Mouse (Mus musculus): ENCODE measurements around the gene Mitd1. TPM values are rescaled to one million over a fixed set of nuclear protein-coding genes. Genes with fewer than 3 reads are reported as not detected.

The Mitd1 gene
- 16.3 and 20.9 TPM in 2 replicates for total RNA-seq (2012; rRNA removed)
- polyA plus RNA-seq (2012; ENCODE audit: insufficient read depth in 1 of 2, insufficient read length in 2 of 2, low read depth in 1 of 2, low replicate concordance in 2 of 2, missing spikeins in 1 of 2) = 10 to 100 TPM in 1 of 2 experiments, not detected in 1; 23.0 TPM

- Histone ChIP-seq H3K36me3 (ENCODE audit: control insufficient read depth in 1 of 2, insufficient read depth in 2 of 2, low read length in 2 of 2) (peaks cover 7 to 10% of the 10 kb centered on the region in 2 experiments; a peak in 3 of 4 replicates), H3K9ac (ENCODE audit: control insufficient read depth, low read depth, low read length, poor library complexity, severe bottlenecking) (peak within 1 kb of the TSS; percentile 92), H3K4me1 (ENCODE audit: control insufficient read depth in 1 of 2, insufficient read depth in 2 of 2, low read length in 2 of 2) (peaks cover 0 to 14% of the 10 kb centered on the region in 2 experiments; a peak in 1 of 4 replicates)
- no peak for TF ChIP-seq MAZ (IDR thresholded peaks at IDR 0.05; ENCODE audit: low read depth, low read length)
- peak; percentile 75; the same call in 1 of the 2 replicates for TF ChIP-seq ETS1 (IDR thresholded peaks at IDR 0.05; ENCODE audit: low read depth, low read length)
- TF ChIP-seq TBP (IDR thresholded peaks at IDR 0.05; ENCODE audit: low read depth, low read length) = peak; percentile 95
- TF ChIP-seq USF2 (IDR thresholded peaks at IDR 0.05; ENCODE audit: borderline replicate concordance in 1 of 2, insufficient read depth in 1 of 2, low read depth in 1 of 2, low read length in 2 of 2) = no peak
- TF ChIP-seq ZKSCAN1 (IDR thresholded peaks at IDR 0.05; ENCODE audit: low read depth, low read length) = peak; percentile 81; the same call in 1 of the 2 replicates
- peak; percentile 96 for TF ChIP-seq HCFC1 (IDR thresholded peaks at IDR 0.05; ENCODE audit: low read depth, low read length)
- TF ChIP-seq CHD1 (IDR thresholded peaks at IDR 0.05; ENCODE audit: low read depth, low read length) = no peak
- no peak for TF ChIP-seq ZC3H11A (IDR thresholded peaks at IDR 0.05; ENCODE audit: low read depth, low read length)
- peak; percentile 79 for TF ChIP-seq MAX (IDR thresholded peaks at IDR 0.05; ENCODE audit: low read length)
- TF ChIP-seq MEF2A (IDR thresholded peaks at IDR 0.05; ENCODE audit: extremely low read depth, insufficient replicate concordance, low read depth, low read length, poor library complexity, severe bottlenecking) = peak; percentile 46; the same call in 1 of the 2 replicates
- TF ChIP-seq MAFK (IDR thresholded peaks at IDR 0.05; ENCODE audit: borderline replicate concordance, low read depth, low read length) = no peak
- TF ChIP-seq CTCF (IDR thresholded peaks at IDR 0.05 in 2 of 3, conservative IDR thresholded peaks at IDR 0.05 in 1 of 3; ENCODE audit: control insufficient read depth in 1 of 3, insufficient read depth in 1 of 3, low read depth in 2 of 3, low read length in 3 of 3, poor library complexity in 1 of 3, severe bottlenecking in 1 of 3) = no peak
- TF ChIP-seq ZNF384 (IDR thresholded peaks at IDR 0.05; ENCODE audit: low read depth, low read length) = peak; percentile 100
- TF ChIP-seq RAD21 (IDR thresholded peaks at IDR 0.05; ENCODE audit: low read depth, low read length) = no peak
- no peak for TF ChIP-seq SMC3 (IDR thresholded peaks at IDR 0.05; ENCODE audit: low read depth, low read length)
- peak; percentile 87 for TF ChIP-seq E2F4 (IDR thresholded peaks at IDR 0.05; ENCODE audit: borderline replicate concordance, low read depth, low read length)
- TF ChIP-seq GABPA (IDR thresholded peaks at IDR 0.05; ENCODE audit: low read depth, low read length) = no peak
- TF ChIP-seq UBTF (IDR thresholded peaks at IDR 0.05; ENCODE audit: borderline replicate concordance, insufficient read depth, low read depth, low read length) = no peak
- TF ChIP-seq TCF12 (IDR thresholded peaks at IDR 0.05; ENCODE audit: low read depth, low read length) = peak; percentile 83
- peak; percentile 64; the same call in 1 of the 2 replicates for TF ChIP-seq USF1 (IDR thresholded peaks at IDR 0.05; ENCODE audit: low read depth, low read length)
- TF ChIP-seq TAL1 (IDR thresholded peaks at IDR 0.05; ENCODE audit: low read length) = no peak
- TF ChIP-seq BHLHE40 (IDR thresholded peaks at IDR 0.05; ENCODE audit: borderline replicate concordance, low read depth, low read length) = no peak; the same call in 1 of the 2 replicates
- 0 out of 2 replicates have a peak, but pooled peaks have one; percentile 29 for TF ChIP-seq JUND (IDR thresholded peaks at IDR 0.05; ENCODE audit: low read depth, low read length)
- peak in 1 of 2 experiments; percentile 40; a peak in 1 of 4 replicates for TF ChIP-seq EP300 (IDR thresholded peaks at IDR 0.05; ENCODE audit: low read depth in 1 of 2, low read length in 2 of 2)
- TF ChIP-seq ELF1 (IDR thresholded peaks at IDR 0.05; ENCODE audit: low read depth, low read length) = peak; percentile 85
- TF ChIP-seq ZMIZ1 (IDR thresholded peaks at IDR 0.05; ENCODE audit: low read depth, low read length) = peak; percentile 71
- TF ChIP-seq GATA1 (IDR thresholded peaks at IDR 0.05; ENCODE audit: low read depth, low read length) = 0 out of 2 replicates have a peak, but pooled peaks have one; percentile 2
- TF ChIP-seq POLR2A (IDR thresholded peaks at IDR 0.05; ENCODE audit: control insufficient read depth in 1 of 2, insufficient read depth in 1 of 2, low read depth in 1 of 2, low read length in 2 of 2, poor library complexity in 1 of 2) = peak; percentile 83 to 95; a peak in 3 of 4 replicates
- peak; percentile 90 for TF ChIP-seq POLR2AphosphoS2 (IDR thresholded peaks at IDR 0.05; ENCODE audit: low read length)
- no peak; the same call in 1 of the 2 replicates for TF ChIP-seq RCOR1 (IDR thresholded peaks at IDR 0.05; ENCODE audit: low read depth, low read length)
- no peak for TF ChIP-seq POLR2AphosphoS5 (IDR thresholded peaks at IDR 0.05; ENCODE audit: borderline replicate concordance, low read depth, low read length)
- no peak for TF ChIP-seq MYB (IDR thresholded peaks at IDR 0.05; ENCODE audit: low read depth, low read length)
- peak; percentile 76 for TF ChIP-seq KAT2A (conservative IDR thresholded peaks at IDR 0.05; ENCODE audit: low read depth, low read length)
- TF ChIP-seq NELFE (IDR thresholded peaks at IDR 0.05; ENCODE audit: low read depth, low read length) = peak; percentile 85
- peak; percentile 85 for TF ChIP-seq MYC (IDR thresholded peaks at IDR 0.05; ENCODE audit: low read depth, low read length)
Measured at GRCm38 (mm10) chr1:37890025-37890652, at the start of gene Mitd1, which contains the start of gene Mrpl30. Gene Mitd1, minus strand, starts transcription at chr1:37890411. Gene Mrpl30, plus strand, starts transcription at chr1:37890477.

More at GRCm38 (mm10) chr1:37890025-37890652, at the start of gene Mitd1, which contains the start of gene Mrpl30:
- H3K79me2 ChIP-seq (ENCODE audit: control insufficient read depth, insufficient read depth, low read length, poor library complexity) = peaks cover 28% of the 10 kb centered on the region
- H3K9me3 ChIP-seq (replicated peaks; ENCODE audit: insufficient read depth, low read length) = no peaks in the 10 kb centered on the region
- H3K4me3 ChIP-seq (ENCODE audit: control insufficient read depth in 1 of 2, insufficient read depth in 1 of 2, low read depth in 2 of 2, low read length in 2 of 2) = peak within 1 kb of the TSS; percentile 79 to 92
- no peaks in the 10 kb centered on the region for H3K27me3 ChIP-seq (ENCODE audit: control insufficient read depth in 1 of 2, insufficient read depth in 2 of 2, low read length in 2 of 2)
- peak within 1 kb of the TSS; percentile 81 for H3K27ac ChIP-seq (ENCODE audit: control insufficient read depth, low read depth, low read length)
- peak; percentile 93 for DNase-seq (ENCODE audit: low read depth, low spot score)

Measured in MEL (cell line).